Mouse (Mus musculus) E14TG2a.4 (cell line): ENCODE data around the gene Rint1.

Experiments
- H3K27me3 ChIP-seq: 2 replicates; pipeline ENCODE4 v1.6.1; 2014; ENCODE audit warnings: low read length, control low read depth; ENCODE audit not compliant: insufficient read depth
- H3K36me3 ChIP-seq: 2 replicates; pipeline ENCODE4 v1.6.1; 2014; ENCODE audit warnings: low read length, control low read depth; ENCODE audit not compliant: insufficient read depth
- H3K4me1 ChIP-seq: replicated peaks from 2 replicates; pipeline ENCODE4 v1.6.1; 2014; ENCODE audit warnings: low read depth, low read length, control low read depth
- H3K4me3 ChIP-seq: replicated peaks from 2 replicates; pipeline ENCODE4 v1.5.1; 2014; ENCODE audit warnings: mild to moderate bottlenecking, low read length
- H3K9me3 ChIP-seq: 2 replicates; pipeline ENCODE4 v1.6.1; 2014; ENCODE audit warnings: low read length, control low read depth
- CTCF ChIP-seq: conservative IDR thresholded peaks from 2 replicates; pipeline ENCODE4 v1.5.1; 2014; ENCODE audit warnings: low read length
- NANOG ChIP-seq: IDR thresholded peaks from 2 replicates; pipeline ENCODE4 v1.6.1; 2014; ENCODE audit warnings: borderline replicate concordance, low read length, mixed read lengths
- POU5F1 ChIP-seq: IDR thresholded peaks from 2 replicates; pipeline ENCODE4 v1.6.1; 2014; ENCODE audit warnings: low read length, borderline replicate concordance

Rint1 gene

GRCm38 (mm10) chr5:23787536-23788389 lies at the start of gene Rint1:
Rint1 (plus strand) TSS chr5:23787711.
- peak within 1 kb of the TSS; percentile 89 for H3K4me3 ChIP-seq
- TF ChIP-seq POU5F1 (no peak), CTCF (peak; percentile 91), NANOG (no peak)

GRCm38 (mm10) chr5:23743261-23743660 lies 44.2 kb upstream of the Rint1 start:
- Histone ChIP-seq H3K36me3 (peaks cover 94% of the 10 kb centered on the region), H3K9me3 (no peaks in the 10 kb centered on the region), H3K27me3 (no peaks in the 10 kb centered on the region), H3K4me3 (no peak overlapping the region), H3K4me1 (peaks cover 56% of the 10 kb centered on the region)
- TF ChIP-seq NANOG (no peak), POU5F1 (no peak), CTCF (no peak)

More at GRCm38 (mm10) chr5:23787536-23788389, at the start of gene Rint1:
- peaks cover 18% of the 10 kb centered on the region for H3K4me1 ChIP-seq
- H3K36me3 ChIP-seq: peaks cover 9% of the 10 kb centered on the region
- H3K9me3 ChIP-seq: no peaks in the 10 kb centered on the region
- H3K27me3 ChIP-seq: peaks cover 2% of the 10 kb centered on the region; the same call in 1 of the 2 replicates

- no peaks in the 10 kb centered on the region for H3K27me3 ChIP-seq
- peaks cover 30% of the 10 kb centered on the region for H3K4me1 ChIP-seq
- no peak for TF ChIP-seq NANOG
- no peak for TF ChIP-seq CTCF
- no peak for TF ChIP-seq POU5F1
- peaks cover 74% of the 10 kb centered on the region for H3K36me3 ChIP-seq
- H3K9me3 ChIP-seq: no peaks in the 10 kb centered on the region
- no peak overlapping the region for H3K4me3 ChIP-seq
Measured at GRCm38 (mm10) chr5:23749882-23750281, 37.6 kb upstream of the Rint1 start.

GRCm38 (mm10) chr5:23755591-23755990 lies 31.9 kb upstream of the Rint1 start:
- no peak for TF ChIP-seq CTCF
- TF ChIP-seq POU5F1: no peak
- Histone ChIP-seq H3K9me3 (no peaks in the 10 kb centered on the region), H3K36me3 (peaks cover 69% of the 10 kb centered on the region), H3K4me3 (no peak overlapping the region), H3K27me3 (no peaks in the 10 kb centered on the region), H3K4me1 (peaks cover 52% of the 10 kb centered on the region)

GRCm38 (mm10) chr5:23756368-23756767 lies 31.1 kb upstream of the Rint1 start:
- TF ChIP-seq POU5F1 (no peak), CTCF (peak; percentile 76)
- Histone ChIP-seq H3K9me3 (no peaks in the 10 kb centered on the region), H3K27me3 (no peaks in the 10 kb centered on the region), H3K36me3 (peaks cover 66% of the 10 kb centered on the region), H3K4me1 (peaks cover 45% of the 10 kb centered on the region), H3K4me3 (no peak overlapping the region)

GRCm38 (mm10) chr5:23758633-23759032 lies 28.9 kb upstream of the Rint1 start:
- TF ChIP-seq CTCF: peak; percentile 9; the same call in 1 of the 2 replicates
- TF ChIP-seq NANOG: no peak
- no peak for TF ChIP-seq POU5F1
- Histone ChIP-seq H3K9me3 (no peaks in the 10 kb centered on the region), H3K27me3 (no peaks in the 10 kb centered on the region), H3K4me3 (no peak overlapping the region), H3K4me1 (peaks cover 39% of the 10 kb centered on the region), H3K36me3 (peaks cover 71% of the 10 kb centered on the region)

GRCm38 (mm10) chr5:23762531-23762930 lies 25.0 kb upstream of the Rint1 start:
- no peaks in the 10 kb centered on the region for H3K27me3 ChIP-seq
- H3K9me3 ChIP-seq: no peaks in the 10 kb centered on the region
- peaks cover 6% of the 10 kb centered on the region for H3K4me1 ChIP-seq
- TF ChIP-seq NANOG (no peak), CTCF (no peak), POU5F1 (no peak)
- H3K36me3 ChIP-seq: peaks cover 84% of the 10 kb centered on the region
- H3K4me3 ChIP-seq: no peak overlapping the region

- H3K27me3 ChIP-seq: no peaks in the 10 kb centered on the region
- H3K4me3 ChIP-seq: no peak overlapping the region
- H3K9me3 ChIP-seq: no peaks in the 10 kb centered on the region
- peaks cover 78% of the 10 kb centered on the region for H3K36me3 ChIP-seq
- peaks cover 3% of the 10 kb centered on the region; the same call in 1 of the 2 replicates for H3K4me1 ChIP-seq
- no peak for TF ChIP-seq NANOG
- no peak for TF ChIP-seq CTCF
- TF ChIP-seq POU5F1: no peak
Measured at GRCm38 (mm10) chr5:23764557-23764956, 23.0 kb upstream of the Rint1 start.

GRCm38 (mm10) chr5:23771105-23771504 lies 16.4 kb upstream of the Rint1 start:
- Histone ChIP-seq H3K4me1 (peaks cover 23% of the 10 kb centered on the region), H3K27me3 (no peaks in the 10 kb centered on the region), H3K9me3 (no peaks in the 10 kb centered on the region), H3K36me3 (peaks cover 69% of the 10 kb centered on the region), H3K4me3 (no peak overlapping the region)
- TF ChIP-seq CTCF (no peak), NANOG (no peak), POU5F1 (no peak)
